Mouse (Mus musculus) kidney, adult 2 months (tissue): Measurements from ENCODE around the gene Gm12845. TPM values are rescaled to one million over a fixed set of nuclear protein-coding genes. Genes with fewer than 3 reads are reported as not detected.

Source experiments
- DNase-seq: peaks from one replicate; pipeline ENCODE4 v3.0.0; 2021
- H3K27ac ChIP-seq: fragments of 200-500 bp; 2 replicates; pipeline ENCODE4 v1.5.1; 2012; ENCODE audit warnings: low read depth, low read length, control low read depth, inconsistent platforms; ENCODE audit not compliant: insufficient read depth
- H3K27me3 ChIP-seq: fragments of 200-500 bp; replicated peaks from 2 replicates; pipeline ENCODE4 v1.6.1; 2012; ENCODE audit warnings: mild to moderate bottlenecking, moderate library complexity, low read length, inconsistent platforms; ENCODE audit not compliant: control insufficient read depth, insufficient read depth
- H3K36me3 ChIP-seq: fragments of 200-500 bp; 2 replicates; pipeline ENCODE4 v1.6.1; 2012; ENCODE audit warnings: mild to moderate bottlenecking, moderate library complexity, low read length, inconsistent platforms; ENCODE audit not compliant: control insufficient read depth, insufficient read depth
- H3K4me1 ChIP-seq: fragments of 200-500 bp; 2 replicates; pipeline ENCODE4 v1.6.1; 2011; ENCODE audit warnings: low read length; ENCODE audit not compliant: control insufficient read depth, insufficient read depth
- H3K4me3 ChIP-seq: fragments of 200-500 bp; 2 replicates; pipeline ENCODE4 v1.5.1; 2011; ENCODE audit warnings: mild to moderate bottlenecking, low read depth, low read length, control low read depth; ENCODE audit not compliant: insufficient read depth
- CTCF ChIP-seq: fragments of 200-500 bp; conservative IDR thresholded peaks from 2 replicates; pipeline ENCODE4 v1.5.1; 2011; ENCODE audit warnings: low read depth, mild to moderate bottlenecking, control low read depth, low read length, moderate library complexity, mixed read lengths; ENCODE audit not compliant: insufficient read depth, insufficient read length
- POLR2A ChIP-seq: fragments of 200-500 bp; IDR thresholded peaks from one replicate; pipeline ENCODE4 v1.6.1; 2011; ENCODE audit warnings: low read depth, low read length, control low read depth
- WGBS: fragments of 180-500 bp; shearing (Covaris S2); methylation state at CpG from one replicate; pipeline ENCODE4 v1.1.7; 2018; 5-methylcytosine and 5-hydroxymethylcytosine counted together
- polyA plus RNA-seq: library from polyadenylated mRNA; depleted of rRNA; stranded (reverse); fragments of >200 nt; gene quantifications from 2 replicates; pipeline ENCODE4 v1.2.3, GENCODE M21; 2012; rRNA removed

Gene Gm12845
- polyA plus RNA-seq, 1 experiment, result not detected

- no peak for TF ChIP-seq CTCF
- no peak for TF ChIP-seq POLR2A
- no peak overlapping the region for H3K27ac ChIP-seq
- WGBS, result 93% methylated on average over 5 of the region's 5 CpGs
- H3K27me3 ChIP-seq, result no peaks in the 10 kb centered on the region
- no peak for DNase-seq
- no peaks in the 10 kb centered on the region for H3K36me3 ChIP-seq
- no peaks in the 10 kb centered on the region for H3K4me1 ChIP-seq
- H3K4me3 ChIP-seq, result no peak overlapping the region
These were observed 35.9 kb downstream of the Gm12845 start for GRCm38 (mm10) chr4:117760151-117760550.

- TF ChIP-seq CTCF (no peak), POLR2A (no peak)
- WGBS, result 78% methylated on average over 12 of the region's 12 CpGs
These were observed 41.2 kb downstream of the Gm12845 start, which contains the start of gene Klf17 for GRCm38 (mm10) chr4:117765416-117765815. TSS of gene Klf17 (minus strand) at chr4:117765648.

GRCm38 (mm10) chr4:117770935-117771334 is 46.7 kb downstream of the Gm12845 start:
- H3K4me1 ChIP-seq, result no peaks in the 10 kb centered on the region
- no peak overlapping the region for H3K27ac ChIP-seq
- WGBS, result 21% methylated on average over 5 of the region's 5 CpGs
- H3K4me3 ChIP-seq, result no peak overlapping the region
- H3K36me3 ChIP-seq, result no peaks in the 10 kb centered on the region
- peak; percentile 80 for DNase-seq
- no peaks in the 10 kb centered on the region for H3K27me3 ChIP-seq
- TF ChIP-seq POLR2A (no peak), CTCF (peak; percentile 41)

More at GRCm38 (mm10) chr4:117765416-117765815, 41.2 kb downstream of the Gm12845 start, which contains the start of gene Klf17:
- Histone ChIP-seq H3K4me1 (no peaks in the 10 kb centered on the region), H3K27me3 (no peaks in the 10 kb centered on the region), H3K4me3 (no peak within 1 kb of the TSS), H3K27ac (no peak within 1 kb of the TSS), H3K36me3 (no peaks in the 10 kb centered on the region)
- DNase-seq, result no peak

GRCm38 (mm10) chr4:117772960-117773359 is 48.7 kb downstream of the Gm12845 start:
- Histone ChIP-seq H3K4me1 (no peaks in the 10 kb centered on the region), H3K36me3 (no peaks in the 10 kb centered on the region), H3K27me3 (no peaks in the 10 kb centered on the region), H3K27ac (no peak overlapping the region), H3K4me3 (no peak overlapping the region)
- TF ChIP-seq POLR2A (no peak), CTCF (no peak)
- DNase-seq, result no peak
- WGBS, result 43% methylated on average over 9 of the region's 9 CpGs

Other genes starting within 250 kb of the Gm12845 start
- 69.9 and 70.7 TPM in 2 replicates for gene Rnf220, start 227.4 kb upstream of the Gm12845 start, polyA plus RNA-seq
- 73.0 and 97.6 TPM in 2 replicates for gene Eri3, start 174.0 kb upstream of the Gm12845 start, polyA plus RNA-seq
- gene Dmap1, start 42.1 kb upstream of the Gm12845 start, polyA plus RNA-seq, result 14.8 and 17.0 TPM in 2 replicates
- not detected in 2 replicates for gene Klf17, start 41.2 kb downstream of the Gm12845 start, polyA plus RNA-seq
- 19.2 and 25.7 TPM in 2 replicates for gene Slc6a9, start 110.1 kb downstream of the Gm12845 start, polyA plus RNA-seq
- 2.9 and 3.3 TPM in 2 replicates for gene Ccdc24, start 148.1 kb downstream of the Gm12845 start, polyA plus RNA-seq
- 4.9 and 9.8 TPM in 2 replicates for gene B4galt2, start 159.1 kb downstream of the Gm12845 start, polyA plus RNA-seq
- gene Atp6v0b, start 162.9 kb downstream of the Gm12845 start, polyA plus RNA-seq, result 768 and 777 TPM in 2 replicates
- 9.4 and 10.1 TPM in 2 replicates for gene Dph2, start 167.6 kb downstream of the Gm12845 start, polyA plus RNA-seq
- gene Ipo13, start 190.6 kb downstream of the Gm12845 start, polyA plus RNA-seq, result 55.5 and 61.0 TPM in 2 replicates
- 1.2 and 1.8 TPM in 2 replicates for gene Artn, start 205.4 kb downstream of the Gm12845 start, polyA plus RNA-seq